Mouse (Mus musculus) embryonic facial prominence, embryonic 12.5 days (tissue): ENCODE measurements around the gene Dctpp1. TPM values are rescaled to one million over a fixed set of nuclear protein-coding genes. Genes with fewer than 3 reads are reported as not detected.
A peak's percentile ranks its signal among the peaks of the same experiment; 100 is the strongest.

Experiments
- ATAC-seq: fragments of 200-750 bp; cut with Nextera tagmentation; 2 replicates; pipeline ENCODE4 v1.8.0; 2017; ENCODE audit not compliant: insufficient number of reproducible peaks, insufficient read depth, low FRiP score, low TSS enrichment
- H3K27ac ChIP-seq: fragments of 300-500 bp; sonication (generic); 2 replicates; pipeline ENCODE4 v1.5.1; 2016; ENCODE audit warnings: mild to moderate bottlenecking
- H3K27me3 ChIP-seq: fragments of 300-500 bp; sonication (generic); 2 replicates; pipeline ENCODE4 v1.6.1; 2016; ENCODE audit warnings: mild to moderate bottlenecking, moderate library complexity
- H3K36me3 ChIP-seq: fragments of 300-500 bp; sonication (generic); 2 replicates; pipeline ENCODE4 v1.6.1; 2016; ENCODE audit warnings: mild to moderate bottlenecking
- H3K4me1 ChIP-seq: fragments of 300-500 bp; sonication (generic); 2 replicates; pipeline ENCODE4 v1.6.1; 2016
- H3K4me2 ChIP-seq: fragments of 300-500 bp; sonication (generic); replicated peaks from 2 replicates; pipeline ENCODE4 v1.6.1; 2016; ENCODE audit warnings: mild to moderate bottlenecking, moderate library complexity
- H3K4me3 ChIP-seq: fragments of 300-500 bp; sonication (generic); 2 replicates; pipeline ENCODE4 v1.5.1; 2016; ENCODE audit warnings: mild to moderate bottlenecking
- H3K9ac ChIP-seq: fragments of 300-500 bp; sonication (generic); 2 replicates; pipeline ENCODE4 v1.6.1; 2016; ENCODE audit warnings: mild to moderate bottlenecking, moderate library complexity
- H3K9me3 ChIP-seq: fragments of 300-500 bp; sonication (generic); 2 replicates; pipeline ENCODE4 v1.6.1; 2016; ENCODE audit warnings: mild to moderate bottlenecking, moderate library complexity
- WGBS: fragments of 180-500 bp; shearing (Covaris S2); methylation state at CpG from one replicate; pipeline ENCODE4 v1.1.7; 2016; 5-methylcytosine and 5-hydroxymethylcytosine counted together
- polyA plus RNA-seq: library from polyadenylated mRNA; unstranded; fragments of >200 nt; fragmentation: Nextera tagmentation; extraction: Ambion mirVana; gene quantifications from 2 replicates; pipeline ENCODE4 v1.2.1, GENCODE M21; 2016

Gene Dctpp1
- polyA plus RNA-seq: 196 and 203 TPM in 2 replicates

- Histone ChIP-seq H3K27me3 (no peaks in the 10 kb centered on the region), H3K4me2 (peak within 1 kb of the TSS; percentile 60), H3K9ac (peak within 1 kb of the TSS; percentile 67), H3K36me3 (peaks cover 11% of the 10 kb centered on the region; the same call in 1 of the 2 replicates), H3K4me3 (peak within 1 kb of the TSS; percentile 57), H3K27ac (no peak within 1 kb of the TSS), H3K9me3 (no peaks in the 10 kb centered on the region), H3K4me1 (0 out of 2 replicates have a peak, but pooled peaks cover 6% of the 10 kb centered on the region)
- whole genome bisulfite sequencing: under 1% methylated on average over 50 of the region's 50 CpGs
- ATAC-seq: peak; percentile 97
Observed at GRCm38 (mm10) chr7:127260309-127261111, at the start of gene Dctpp1. Dctpp1 (minus strand) TSS chr7:127260709.

- no peak overlapping the region for H3K27ac ChIP-seq
- ATAC-seq: no peak
- H3K9ac ChIP-seq: no peak overlapping the region
- no peaks in the 10 kb centered on the region for H3K36me3 ChIP-seq
- WGBS: 60% methylated on average over 12 of the region's 12 CpGs
- H3K4me3 ChIP-seq: no peak overlapping the region
- H3K9me3 ChIP-seq: no peaks in the 10 kb centered on the region
- no peaks in the 10 kb centered on the region for H3K27me3 ChIP-seq
- H3K4me2 ChIP-seq: no peak overlapping the region
- no peaks in the 10 kb centered on the region for H3K4me1 ChIP-seq
Observed at GRCm38 (mm10) chr7:127309951-127310350, 49.4 kb upstream of the Dctpp1 start.

DNA sequence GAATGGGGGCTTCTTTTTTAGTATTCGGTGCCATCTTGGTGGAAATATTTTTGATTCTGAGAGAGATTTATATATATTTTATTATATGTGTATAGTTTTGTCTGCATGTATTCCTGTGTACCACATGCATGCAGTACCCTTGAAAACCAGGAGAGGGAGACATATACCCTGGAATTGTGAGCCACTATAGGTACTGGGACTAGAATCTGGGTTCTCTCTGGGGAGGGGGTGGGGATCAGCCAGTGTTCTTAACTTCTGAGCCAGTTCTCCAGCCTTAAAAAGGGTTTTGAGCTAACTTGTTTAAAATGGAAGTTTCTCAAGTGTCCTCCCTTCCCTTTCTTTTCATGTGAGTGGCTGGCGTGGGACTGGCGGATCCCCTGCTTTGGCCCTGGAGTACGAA is 48.4 kb upstream of the Dctpp1 start:
- Histone ChIP-seq H3K36me3 (no peaks in the 10 kb centered on the region), H3K4me2 (no peak overlapping the region), H3K27ac (no peak overlapping the region), H3K9ac (no peak overlapping the region), H3K4me1 (no peaks in the 10 kb centered on the region), H3K4me3 (no peak overlapping the region), H3K27me3 (no peaks in the 10 kb centered on the region), H3K9me3 (no peaks in the 10 kb centered on the region)
- WGBS: 78% methylated on average over 4 of the region's 4 CpGs
- no peak for ATAC-seq

GRCm38 (mm10) chr7:127308431-127308830 is 47.9 kb upstream of the Dctpp1 start:
- ATAC-seq: no peak
- Histone ChIP-seq H3K36me3 (no peaks in the 10 kb centered on the region), H3K27me3 (no peaks in the 10 kb centered on the region), H3K4me3 (no peak overlapping the region), H3K9ac (no peak overlapping the region), H3K27ac (no peak overlapping the region), H3K4me1 (no peaks in the 10 kb centered on the region), H3K9me3 (no peaks in the 10 kb centered on the region), H3K4me2 (no peak overlapping the region)
- WGBS: 84% methylated on average over 2 of the region's 2 CpGs

DNA sequence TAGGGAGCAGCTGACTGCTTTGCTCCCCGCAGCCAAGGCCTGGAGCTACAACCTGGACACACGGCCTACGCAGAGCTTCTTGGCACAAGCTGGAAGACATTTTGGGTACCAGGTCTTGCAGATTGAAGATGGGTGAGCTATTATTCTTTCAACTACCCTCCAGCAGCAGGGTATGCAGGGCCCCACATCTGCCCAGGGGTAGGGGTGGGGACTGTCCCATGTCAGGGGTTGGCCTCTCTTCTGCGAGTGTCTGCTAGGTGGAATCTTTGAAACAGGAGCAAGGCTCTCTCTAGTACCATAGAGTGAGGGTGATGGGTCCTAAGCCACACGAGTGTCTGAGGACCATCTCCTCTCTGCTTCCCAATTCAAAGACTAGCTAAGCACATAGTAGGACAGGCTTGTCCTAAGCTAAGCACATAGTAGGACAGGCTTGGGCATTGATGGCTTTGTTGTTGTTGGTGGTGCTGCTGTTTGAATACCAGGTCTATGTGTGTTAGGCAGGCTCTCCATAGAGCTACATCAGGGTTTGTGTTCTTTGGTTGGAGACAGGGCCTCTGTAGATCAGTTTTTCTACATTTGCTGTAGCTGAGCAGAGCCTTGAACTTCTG is 37.2 kb upstream of the Dctpp1 start:
- no peak overlapping the region for H3K9ac ChIP-seq
- no peak overlapping the region for H3K4me2 ChIP-seq
- H3K27ac ChIP-seq: no peak overlapping the region
- H3K4me3 ChIP-seq: no peak overlapping the region
- H3K9me3 ChIP-seq: no peaks in the 10 kb centered on the region
- no peak for ATAC-seq
- no peaks in the 10 kb centered on the region for H3K4me1 ChIP-seq
- H3K36me3 ChIP-seq: no peaks in the 10 kb centered on the region
- WGBS: 94% methylated on average over 5 of the region's 5 CpGs
- H3K27me3 ChIP-seq: no peaks in the 10 kb centered on the region

DNA sequence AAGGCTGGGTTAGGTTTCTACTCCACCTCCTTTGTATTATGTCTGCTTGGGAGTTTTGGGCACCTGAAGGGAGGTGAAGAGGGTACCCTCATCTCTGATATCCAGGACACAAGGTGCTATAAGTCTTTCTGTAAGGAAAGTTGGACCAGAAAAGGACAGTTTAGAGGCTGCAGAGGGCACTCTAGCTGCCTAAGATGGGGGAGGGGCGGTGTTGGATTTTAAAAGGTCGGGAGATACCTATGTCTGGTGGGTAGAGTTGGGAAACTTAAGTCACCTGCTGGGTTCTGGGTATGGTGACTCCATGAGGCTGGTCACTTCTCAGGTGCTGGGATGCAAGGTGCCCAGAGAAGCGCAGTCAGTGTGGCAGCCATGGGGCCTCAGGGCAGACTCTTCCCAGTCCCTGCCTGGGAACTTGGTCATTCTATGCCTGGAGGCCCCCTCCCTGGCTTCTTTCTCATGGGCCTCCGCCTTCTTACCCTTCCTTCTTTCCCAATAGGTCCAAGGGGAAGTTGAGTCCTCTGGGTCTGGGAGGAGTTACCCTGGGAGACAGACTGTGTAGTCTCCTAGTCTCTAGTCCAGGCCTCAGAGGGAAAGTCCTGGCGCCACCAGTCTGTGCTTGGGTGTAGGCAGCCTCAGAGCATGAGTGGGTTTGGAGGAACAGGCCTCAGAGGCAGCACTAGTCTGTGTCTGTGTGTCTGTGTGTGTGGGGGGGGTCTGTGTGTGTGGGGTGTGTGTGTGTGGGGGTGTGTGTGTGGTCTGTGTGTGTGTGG is 36.5 kb upstream of the Dctpp1 start:
- H3K4me3 ChIP-seq: no peak overlapping the region
- no peak overlapping the region for H3K4me2 ChIP-seq
- H3K27me3 ChIP-seq: no peaks in the 10 kb centered on the region
- WGBS: 79% methylated on average over 5 of the region's 5 CpGs
- no peak for ATAC-seq
- H3K27ac ChIP-seq: no peak overlapping the region
- H3K4me1 ChIP-seq: no peaks in the 10 kb centered on the region
- H3K9me3 ChIP-seq: no peaks in the 10 kb centered on the region
- no peak overlapping the region for H3K9ac ChIP-seq
- no peaks in the 10 kb centered on the region for H3K36me3 ChIP-seq

DNA sequence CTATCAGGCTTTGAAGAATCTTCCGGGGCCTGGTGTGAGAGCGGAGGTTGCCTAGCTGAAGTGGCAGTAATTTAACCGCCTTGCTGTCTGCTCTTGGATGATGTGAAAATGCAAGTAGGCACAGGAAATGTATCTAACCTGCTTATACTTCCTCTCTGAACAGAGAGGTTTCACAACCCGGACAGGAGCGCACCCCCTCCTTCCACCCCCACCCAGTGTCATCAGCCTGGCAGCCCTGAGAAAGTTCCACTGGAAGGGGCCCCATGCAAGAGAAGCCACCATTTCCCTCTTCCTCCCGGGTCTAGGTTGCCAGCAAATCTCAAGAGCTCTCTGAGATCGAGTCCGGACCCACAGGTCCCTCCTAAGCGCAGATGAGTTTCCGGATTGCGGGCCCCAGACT is 35.6 kb upstream of the Dctpp1 start, which contains the start of gene Itgal:
TSS of gene Itgal (plus strand) at position 163 of the 400 bp plus-strand sequence.
- Histone ChIP-seq H3K9ac (no peak within 1 kb of the TSS), H3K4me3 (no peak within 1 kb of the TSS), H3K9me3 (no peaks in the 10 kb centered on the region), H3K36me3 (no peaks in the 10 kb centered on the region), H3K27ac (no peak within 1 kb of the TSS), H3K4me1 (no peaks in the 10 kb centered on the region), H3K27me3 (no peaks in the 10 kb centered on the region), H3K4me2 (no peak within 1 kb of the TSS)
- WGBS: 88% methylated on average over 11 of the region's 11 CpGs
- no peak for ATAC-seq

GRCm38 (mm10) chr7:127290142-127290541 is 29.6 kb upstream of the Dctpp1 start:
- H3K4me3 ChIP-seq: no peak overlapping the region
- no peak for ATAC-seq
- no peaks in the 10 kb centered on the region for H3K36me3 ChIP-seq
- H3K9me3 ChIP-seq: peaks cover 17% of the 10 kb centered on the region
- H3K27me3 ChIP-seq: no peaks in the 10 kb centered on the region
- no peak overlapping the region for H3K27ac ChIP-seq
- no peaks in the 10 kb centered on the region for H3K4me1 ChIP-seq
- 65% methylated on average over 8 of the region's 8 CpGs for WGBS
- no peak overlapping the region for H3K4me2 ChIP-seq
- H3K9ac ChIP-seq: no peak overlapping the region

DNA sequence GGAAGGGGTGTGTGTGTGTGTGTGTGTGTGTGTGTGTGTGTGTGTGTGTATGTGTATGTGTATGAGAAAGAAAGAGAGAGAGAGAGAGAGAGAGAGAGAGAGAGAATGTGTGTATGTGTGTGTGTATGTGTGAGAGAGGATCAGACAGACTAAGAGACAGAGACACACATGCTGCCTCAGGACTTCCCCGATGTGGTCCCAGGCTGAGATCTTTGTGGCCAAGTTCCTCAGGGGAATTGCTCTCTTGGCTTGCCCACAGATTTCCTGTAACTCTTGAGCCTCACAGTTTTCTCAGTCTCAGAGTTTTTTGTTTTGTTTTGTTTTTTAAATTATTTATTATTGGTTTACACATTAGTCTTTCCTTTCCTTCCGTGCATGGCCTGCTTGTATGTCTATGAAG is 28.8 kb upstream of the Dctpp1 start:
- H3K4me1 ChIP-seq: no peaks in the 10 kb centered on the region
- H3K9ac ChIP-seq: no peak overlapping the region
- no peak overlapping the region for H3K4me3 ChIP-seq
- no peaks in the 10 kb centered on the region for H3K36me3 ChIP-seq
- H3K27ac ChIP-seq: no peak overlapping the region
- no peaks in the 10 kb centered on the region for H3K27me3 ChIP-seq
- WGBS: 81% methylated on average over 2 of the region's 2 CpGs
- ATAC-seq: no peak
- no peak overlapping the region for H3K4me2 ChIP-seq
- H3K9me3 ChIP-seq: peaks cover 17% of the 10 kb centered on the region

GRCm38 (mm10) chr7:127287940-127288339 is 27.4 kb upstream of the Dctpp1 start:
- ATAC-seq: no peak
- Histone ChIP-seq H3K36me3 (no peaks in the 10 kb centered on the region), H3K4me2 (no peak overlapping the region), H3K27ac (no peak overlapping the region), H3K4me3 (no peak overlapping the region), H3K27me3 (no peaks in the 10 kb centered on the region), H3K4me1 (no peaks in the 10 kb centered on the region), H3K9me3 (peaks cover 17% of the 10 kb centered on the region), H3K9ac (no peak overlapping the region)
- WGBS: 70% methylated on average over 1 of the region's 1 CpGs

DNA sequence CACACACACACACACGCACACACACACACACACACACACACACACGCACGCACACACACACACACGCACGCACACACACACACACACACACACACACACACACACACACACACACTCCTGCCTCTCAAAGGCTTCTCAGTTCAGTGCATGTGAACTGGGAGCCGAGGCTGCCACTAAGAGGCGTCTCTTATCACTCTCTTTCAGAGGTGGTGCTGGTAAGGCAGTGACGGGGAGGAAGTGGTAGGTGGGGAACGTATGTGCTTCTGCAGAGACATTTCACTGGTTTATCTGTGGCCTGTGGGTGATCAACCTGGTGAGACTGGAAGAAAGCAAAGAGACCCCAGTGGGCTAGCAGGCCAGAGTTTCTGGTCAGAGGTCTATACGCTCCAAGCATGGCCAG is 24.6 kb upstream of the Dctpp1 start:
- H3K9ac ChIP-seq: no peak overlapping the region
- H3K36me3 ChIP-seq: no peaks in the 10 kb centered on the region
- peaks cover 17% of the 10 kb centered on the region for H3K9me3 ChIP-seq
- H3K27ac ChIP-seq: no peak overlapping the region
- H3K4me1 ChIP-seq: no peaks in the 10 kb centered on the region
- no peak for ATAC-seq
- 75% methylated on average over 9 of the region's 10 CpGs for WGBS
- H3K4me3 ChIP-seq: no peak overlapping the region
- H3K4me2 ChIP-seq: no peak overlapping the region
- H3K27me3 ChIP-seq: no peaks in the 10 kb centered on the region
